Mouse (Mus musculus) testis, adult 2 months (tissue): ENCODE results near the gene Pdc.

ENCODE experiments used
- CTCF ChIP-seq: fragments of 200-500 bp; IDR thresholded peaks from 2 replicates; pipeline ENCODE4 v1.5.1; 2012; ENCODE audit warnings: low read depth, mild to moderate bottlenecking, inconsistent platforms, low read length, moderate library complexity; ENCODE audit not compliant: control insufficient read depth, insufficient read depth, insufficient replicate concordance
- POLR2A ChIP-seq: fragments of 200-500 bp; IDR thresholded peaks from 2 replicates; pipeline ENCODE4 v1.6.1; 2012; ENCODE audit warnings: low read depth, mild to moderate bottlenecking, inconsistent platforms, low read length, moderate library complexity; ENCODE audit not compliant: control insufficient read depth

DNA sequence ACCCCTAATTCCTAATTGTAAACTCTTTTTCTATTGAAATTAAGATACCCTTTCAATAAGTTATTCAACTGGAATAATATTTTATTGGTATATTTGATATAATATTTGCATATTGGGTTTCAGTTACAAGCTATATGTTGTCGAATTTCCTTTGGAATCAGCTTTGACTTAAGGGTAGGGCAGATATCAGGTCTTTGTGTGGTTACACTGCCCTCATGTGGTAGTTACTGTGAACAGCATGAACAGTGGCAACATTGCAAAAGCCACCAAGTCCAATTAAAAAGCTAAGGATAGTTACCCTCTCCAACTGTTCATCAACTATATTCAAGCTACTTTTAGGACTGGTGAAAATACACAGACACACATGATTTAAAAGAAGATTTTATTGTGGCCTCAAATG is 11.6 kb upstream of the Pdc start:
- TF ChIP-seq CTCF (no peak), POLR2A (no peak)
